Mouse (Mus musculus) neutrophil, adult 5-6 weeks (primary cell): Measurements from ENCODE around the gene Vpreb2. TPM values are rescaled to one million over a fixed set of nuclear protein-coding genes. Genes with fewer than 3 reads are reported as not detected.
"Not testable (repeated sequence)": the region's sequence is repeated elsewhere in the genome, so short reads cannot be mapped to it uniquely, and the experiment has no call there.

Experiments used
- ATAC-seq: fragments of 151-379, 151-347 bp; 2 replicates; pipeline ENCODE4 v1.8.0; 2017; ENCODE audit warnings: mild to moderate bottlenecking, moderate TSS enrichment; ENCODE audit not compliant: insufficient number of reproducible peaks, poor library complexity, low FRiP score, severe bottlenecking; ENCODE audit errors: extremely low read depth
- total RNA-seq: library from RNA; stranded (forward); fragments of 200-1000 nt; gene quantifications from 2 replicates; pipeline ENCODE4 v1.2.3, GENCODE M21; 2017

Gene Vpreb2
- total RNA-seq, 1 experiment from 2014 or later = not detected

DNA sequence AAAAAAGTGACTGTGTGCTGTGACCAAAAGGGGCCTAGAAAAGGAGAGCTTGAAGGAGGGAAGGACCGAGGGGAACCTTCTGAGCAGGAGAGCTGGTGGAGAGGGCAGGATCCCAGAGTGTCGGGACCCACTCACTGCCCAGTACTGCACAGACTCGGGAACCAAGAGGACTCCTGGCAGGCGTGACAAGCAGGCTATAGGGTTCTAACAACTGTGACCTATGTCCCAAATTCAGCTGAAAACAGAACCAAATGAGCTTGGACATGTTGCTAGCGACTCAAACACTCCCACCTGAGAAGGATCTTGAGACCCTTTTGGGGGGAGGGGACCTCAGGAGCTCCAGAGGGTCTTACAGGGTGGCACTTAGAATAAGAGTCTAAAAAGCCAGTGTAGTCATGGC, 4.8 kb downstream of the Vpreb2 start:
- ATAC-seq = no peak

- no peak for ATAC-seq
These were observed 6.4 kb downstream of the Vpreb2 start for GRCm38 (mm10) chr16:17986456-17987132.

- ATAC-seq = no peak
These were observed 7.5 kb downstream of the Vpreb2 start for GRCm38 (mm10) chr16:17987703-17988102.

GRCm38 (mm10) chr16:17992321-17992720, 12.1 kb downstream of the Vpreb2 start:
- ATAC-seq = not testable (repeated sequence)

GRCm38 (mm10) chr16:17999668-18000067, 19.4 kb downstream of the Vpreb2 start:
- no peak for ATAC-seq

DNA sequence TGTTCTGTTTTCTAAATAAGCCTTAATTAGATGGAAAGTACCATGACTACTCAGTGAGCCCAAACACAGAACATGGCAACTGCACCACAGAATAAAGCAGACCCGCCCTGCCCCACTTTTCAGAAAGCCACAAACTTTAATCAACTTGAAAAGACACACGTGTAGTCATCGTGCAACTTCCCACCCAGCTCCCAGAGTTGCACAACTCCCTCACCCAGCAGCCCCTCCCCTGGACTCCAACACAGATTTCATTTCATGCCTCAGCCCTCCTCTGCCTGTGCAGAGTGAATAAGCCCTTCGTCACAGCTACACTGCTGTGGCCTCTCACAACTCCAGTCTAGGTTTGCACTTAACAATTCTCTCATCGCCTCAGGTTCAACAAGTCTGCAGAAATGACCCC, 24.4 kb downstream of the Vpreb2 start:
- ATAC-seq = no peak

DNA sequence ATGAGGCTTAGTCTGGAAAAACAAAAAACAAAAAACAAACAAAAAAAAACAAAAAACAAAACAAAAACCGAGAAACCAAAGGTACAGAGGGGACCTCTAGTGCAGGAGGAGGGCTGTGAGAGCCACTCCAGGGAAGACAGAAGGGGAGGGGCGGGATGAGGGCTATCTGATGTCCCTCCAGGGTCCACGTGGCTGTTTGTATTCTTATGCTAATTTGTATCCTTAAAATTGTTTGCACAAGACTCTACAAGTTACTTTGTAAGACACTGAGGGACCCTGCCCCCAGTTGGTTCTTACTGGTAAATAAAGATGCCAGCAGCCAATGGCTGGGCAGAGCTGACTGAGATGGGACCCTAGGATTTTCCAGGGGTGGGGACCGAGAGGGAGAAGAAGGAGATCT, 26.9 kb downstream of the Vpreb2 start:
- ATAC-seq = no peak

DNA sequence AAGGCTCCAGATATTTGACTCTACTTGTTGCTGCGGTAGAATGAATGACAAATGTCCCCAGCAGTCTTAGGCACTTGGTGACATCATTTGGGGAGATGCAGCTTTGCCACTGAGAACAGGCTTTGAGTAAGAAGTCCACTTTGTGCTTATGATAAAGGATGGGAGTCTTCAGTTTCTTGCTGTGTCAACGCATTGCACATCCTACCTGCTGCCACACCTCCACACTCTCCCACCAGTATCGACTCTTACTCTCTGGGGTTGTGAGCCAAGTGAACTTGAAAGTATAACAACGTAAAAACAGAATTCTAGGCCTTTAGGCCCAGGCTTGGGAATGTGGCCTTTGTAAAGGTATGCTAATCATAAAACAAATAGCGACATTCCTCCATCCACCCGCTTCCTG, 30.9 kb downstream of the Vpreb2 start:
- no peak for ATAC-seq

DNA sequence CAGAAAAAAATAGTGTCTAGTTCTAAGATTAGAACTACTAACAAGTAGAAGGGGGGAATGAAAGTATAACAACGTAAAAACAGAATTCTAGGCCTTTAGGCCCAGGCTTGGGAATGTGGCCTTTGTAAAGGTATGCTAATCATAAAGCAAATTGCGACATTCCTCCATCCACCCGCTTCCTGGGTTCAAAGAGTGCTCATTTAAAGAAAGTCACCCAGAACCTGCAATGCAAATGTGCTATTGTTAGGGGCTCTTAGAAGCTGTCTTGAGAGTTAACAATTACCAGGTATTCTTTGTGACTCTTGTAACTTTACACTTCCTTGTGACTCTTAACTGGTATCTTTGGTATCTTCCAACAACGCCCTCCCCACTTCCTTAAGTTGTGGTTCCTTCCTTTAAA, 36.3 kb downstream of the Vpreb2 start:
- ATAC-seq = not testable (repeated sequence)

- ATAC-seq = no peak
These were observed 42.7 kb downstream of the Vpreb2 start for GRCm38 (mm10) chr16:18022780-18023557.

DNA sequence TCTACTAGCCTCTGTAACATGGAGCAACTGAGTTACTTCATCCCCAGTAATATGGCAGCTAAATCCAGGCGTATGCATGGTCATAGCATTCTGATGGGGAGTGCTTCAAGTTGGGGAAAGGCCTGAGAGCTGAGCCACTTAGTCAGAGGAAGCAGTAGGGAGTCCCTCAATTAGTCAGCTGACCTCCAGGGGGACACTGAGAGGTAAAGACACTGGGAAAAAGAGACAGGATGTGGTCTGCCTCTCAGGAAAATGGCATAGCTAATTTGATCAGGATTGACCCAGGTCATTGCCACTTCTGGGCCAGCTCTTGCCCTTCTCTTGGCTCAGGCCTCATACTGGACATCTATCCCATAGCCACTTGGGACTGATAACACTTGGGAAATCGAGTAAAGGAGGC, 47.1 kb downstream of the Vpreb2 start:
- ATAC-seq = no peak

Other genes starting within 250 kb of the Vpreb2 start
- 55.6 and 63.1 TPM in 2 replicates for gene Med15, start 247.5 kb upstream of the Vpreb2 start, total RNA-seq
- gene Klhl22, start 220.8 kb upstream of the Vpreb2 start, total RNA-seq = 8.6 and 10.5 TPM in 2 replicates
- not detected in 2 replicates for gene Scarf2, start 183.1 kb upstream of the Vpreb2 start, total RNA-seq
- gene B830017H08Rik, start 147.3 kb upstream of the Vpreb2 start, total RNA-seq = not detected in 2 replicates
- 8.8 and 12.9 TPM in 2 replicates for gene Car15, start 142.1 kb upstream of the Vpreb2 start, total RNA-seq
- gene Gm20518, start 88.8 kb upstream of the Vpreb2 start, total RNA-seq = 2.8 and 3.9 TPM in 2 replicates
- not detected in 2 replicates for gene Tssk1, start 86.2 kb upstream of the Vpreb2 start, total RNA-seq
- gene Dgcr2, start 81.9 kb upstream of the Vpreb2 start, total RNA-seq = 40.7 and 57.5 TPM in 2 replicates
- not detected in 2 replicates for gene Tssk2, start 81.8 kb upstream of the Vpreb2 start, total RNA-seq
- gene Ess2, start 69.1 kb upstream of the Vpreb2 start, total RNA-seq = 39.7 and 52.4 TPM in 2 replicates
- not detected in 2 replicates for gene Gsc2, start 65.4 kb upstream of the Vpreb2 start, total RNA-seq
- 18.0 and 20.4 TPM in 2 replicates for gene Slc25a1, start 52.2 kb upstream of the Vpreb2 start, total RNA-seq
- 5.1 and 5.2 TPM in 2 replicates for gene Dgcr6, start 72.4 kb downstream of the Vpreb2 start, total RNA-seq
- 0.98 and 3.8 TPM in 2 replicates for gene Prodh, start 109.8 kb downstream of the Vpreb2 start, total RNA-seq
- not detected in 2 replicates for gene Rtn4r, start 147.2 kb downstream of the Vpreb2 start, total RNA-seq
- not detected in 2 replicates for gene Ccdc188, start 237.5 kb downstream of the Vpreb2 start, total RNA-seq